Mouse (Mus musculus) liver, adult 2 months (tissue): ENCODE measurements around the gene Tfap2a.

ENCODE experiments used
- CTCF ChIP-seq: fragments of 200-500 bp; IDR thresholded peaks from 2 replicates; pipeline ENCODE4 v1.5.1; 2011; ENCODE audit warnings: low read depth, low read length, control low read depth
- POLR2A ChIP-seq: fragments of 200-500 bp; IDR thresholded peaks from 2 replicates; pipeline ENCODE4 v1.6.1; 2011; ENCODE audit warnings: low read length, control low read depth; ENCODE audit not compliant: insufficient read depth; ENCODE audit errors: extremely low read depth

- TF ChIP-seq CTCF, result no peak
- TF ChIP-seq POLR2A, result no peak
Observed at GRCm38 (mm10) chr13:40706612-40707011, 31.6 kb downstream of the Tfap2a start.
